Mouse (Mus musculus) lung, embryonic 14.5 days (tissue): ENCODE data around the gene Tbx6. TPM values are rescaled to one million over a fixed set of nuclear protein-coding genes. Genes with fewer than 3 reads are reported as not detected.

Experiments
- ATAC-seq: fragments of 200-750 bp; cut with Nextera tagmentation; 2 replicates; pipeline ENCODE4 v1.8.0; 2017; ENCODE audit warnings: mild to moderate bottlenecking, moderate TSS enrichment, moderate library complexity; ENCODE audit not compliant: insufficient read depth
- DNase-seq: peaks from one replicate; pipeline ENCODE4 v3.0.0-alpha.2; 2015
- H3K27ac ChIP-seq: fragments of 300-500 bp; sonication (generic); 2 replicates; pipeline ENCODE4 v1.5.1; 2014; ENCODE audit warnings: low read depth, mild to moderate bottlenecking, moderate library complexity
- H3K27me3 ChIP-seq: fragments of 300-500 bp; sonication (generic); 2 replicates; pipeline ENCODE4 v1.6.1; 2014; ENCODE audit warnings: low read length, control low read depth; ENCODE audit not compliant: insufficient read depth
- H3K36me3 ChIP-seq: fragments of 300-500 bp; sonication (generic); 2 replicates; pipeline ENCODE4 v1.6.1; 2014; ENCODE audit warnings: control low read depth; ENCODE audit not compliant: insufficient read depth
- H3K4me1 ChIP-seq: fragments of 300-500 bp; sonication (generic); 2 replicates; pipeline ENCODE4 v1.6.1; 2014; ENCODE audit warnings: antibody characterized with exemption, control low read depth; ENCODE audit not compliant: insufficient read depth
- H3K4me2 ChIP-seq: fragments of 300-500 bp; sonication (generic); 2 replicates; pipeline ENCODE4 v1.6.1; 2014; ENCODE audit warnings: mild to moderate bottlenecking
- H3K4me3 ChIP-seq: fragments of 300-500 bp; sonication (generic); 2 replicates; pipeline ENCODE4 v1.5.1; 2014; ENCODE audit warnings: low read depth, low read length
- H3K9ac ChIP-seq: fragments of 300-500 bp; sonication (generic); 2 replicates; pipeline ENCODE4 v1.6.1; 2014
- H3K9me3 ChIP-seq: fragments of 300-500 bp; sonication (generic); 2 replicates; pipeline ENCODE4 v1.6.1; 2016; ENCODE audit warnings: low read depth, low read length, control low read depth
- CTCF ChIP-seq: IDR thresholded peaks from 2 replicates; pipeline ENCODE4 v1.5.1; 2016; ENCODE audit warnings: antibody characterized with exemption, low read depth
- WGBS: fragments of 180-500 bp; shearing (Covaris S2); extraction: QIAGEN DNeasy Blood & Tissue Kit; methylation state at CpG from one replicate; pipeline ENCODE4 v1.1.7; 2014; 5-methylcytosine and 5-hydroxymethylcytosine counted together
- polyA plus RNA-seq: library from polyadenylated mRNA; unstranded; fragments of >200 nt; fragmentation: Nextera tagmentation; extraction: Ambion mirVana; gene quantifications from 2 replicates; pipeline ENCODE4 v1.2.1, GENCODE M21; 2014

Tbx6 gene
- polyA plus RNA-seq, 1 experiment from 2014 or later, result not detected

GRCm38 (mm10) chr7:126818818-126819217 lies 37.5 kb downstream of the Tbx6 start:
- no peaks in the 10 kb centered on the region for H3K4me1 ChIP-seq
- no peak for ATAC-seq
- peak; percentile 35 for TF ChIP-seq CTCF
- H3K9me3 ChIP-seq, result no peaks in the 10 kb centered on the region
- H3K27ac ChIP-seq, result no peak overlapping the region
- H3K4me3 ChIP-seq, result no peak overlapping the region
- 16% methylated on average over 1 of the region's 1 CpGs for WGBS
- no peaks in the 10 kb centered on the region for H3K36me3 ChIP-seq
- no peak for DNase-seq
- no peak overlapping the region for H3K4me2 ChIP-seq
- peaks cover 15% of the 10 kb centered on the region for H3K27me3 ChIP-seq
- H3K9ac ChIP-seq, result no peak overlapping the region

DNA sequence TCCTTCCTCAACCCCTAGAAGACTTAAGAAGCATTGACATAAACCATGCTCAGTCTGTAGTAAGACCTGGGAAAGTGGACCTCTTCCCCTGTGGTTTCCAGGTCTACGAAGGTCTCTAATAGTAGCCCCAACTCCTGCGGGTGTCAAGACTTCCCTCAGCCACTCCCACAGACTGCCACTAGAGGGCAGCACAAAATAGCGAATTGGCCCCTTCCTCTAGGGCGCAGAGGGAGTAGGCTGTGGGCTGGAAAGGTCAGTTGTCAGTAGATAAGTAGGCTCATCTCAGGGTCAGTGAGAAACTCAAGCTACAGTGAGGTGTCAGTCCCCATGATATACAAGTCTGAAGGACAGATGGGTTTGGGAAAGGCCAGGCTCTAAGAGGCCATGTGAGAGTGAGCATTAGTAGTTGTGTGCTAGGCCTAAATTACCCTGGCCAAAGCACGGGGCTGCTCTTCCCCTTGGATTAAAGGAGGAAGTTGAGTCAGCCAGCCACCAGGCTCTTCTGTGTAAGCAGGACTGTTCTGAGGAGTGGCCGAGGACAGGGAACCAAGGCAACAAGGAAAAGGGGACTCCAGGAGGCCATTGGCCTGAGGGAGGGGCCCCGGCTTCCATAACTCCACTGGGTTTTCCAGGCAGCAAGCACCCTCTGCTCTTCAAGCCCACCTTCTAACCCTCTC lies 40.7 kb downstream of the Tbx6 start:
- Histone ChIP-seq H3K36me3 (no peaks in the 10 kb centered on the region), H3K4me2 (no peak overlapping the region), H3K9ac (no peak overlapping the region), H3K27ac (no peak overlapping the region), H3K9me3 (no peaks in the 10 kb centered on the region), H3K27me3 (peaks cover 22% of the 10 kb centered on the region), H3K4me1 (no peaks in the 10 kb centered on the region), H3K4me3 (no peak overlapping the region)
- peak; percentile 92 for DNase-seq
- TF ChIP-seq CTCF, result peak; percentile 96
- 25% methylated on average over 7 of the region's 7 CpGs for WGBS
- peak; percentile 52 for ATAC-seq

GRCm38 (mm10) chr7:126822741-126823140 lies 41.5 kb downstream of the Tbx6 start:
- peaks cover 22% of the 10 kb centered on the region for H3K27me3 ChIP-seq
- TF ChIP-seq CTCF, result no peak
- DNase-seq, result no peak
- 10% methylated on average over 9 of the region's 9 CpGs for WGBS
- no peaks in the 10 kb centered on the region for H3K4me1 ChIP-seq
- peak overlapping the region; percentile 25; the same call in 1 of the 2 replicates for H3K4me3 ChIP-seq
- no peaks in the 10 kb centered on the region for H3K9me3 ChIP-seq
- no peaks in the 10 kb centered on the region for H3K36me3 ChIP-seq
- no peak for ATAC-seq
- no peak overlapping the region for H3K27ac ChIP-seq
- H3K4me2 ChIP-seq, result peak overlapping the region; percentile 57; the same call in 1 of the 2 replicates
- H3K9ac ChIP-seq, result no peak overlapping the region

- DNase-seq (no peak), ATAC-seq (no peak)
- peak overlapping the region; percentile 57 for H3K4me2 ChIP-seq
- H3K27ac ChIP-seq, result no peak overlapping the region
- H3K36me3 ChIP-seq, result no peaks in the 10 kb centered on the region
- peak overlapping the region; percentile 25 for H3K4me3 ChIP-seq
- no peak for TF ChIP-seq CTCF
- WGBS, result 0% methylated on average over 17 of the region's 19 CpGs
- no peaks in the 10 kb centered on the region for H3K4me1 ChIP-seq
- H3K9me3 ChIP-seq, result no peaks in the 10 kb centered on the region
- H3K9ac ChIP-seq, result peak overlapping the region; percentile 23; the same call in 1 of the 2 replicates
- peaks cover 22% of the 10 kb centered on the region for H3K27me3 ChIP-seq
Observed at GRCm38 (mm10) chr7:126823202-126823711, 42.0 kb downstream of the Tbx6 start.

DNA sequence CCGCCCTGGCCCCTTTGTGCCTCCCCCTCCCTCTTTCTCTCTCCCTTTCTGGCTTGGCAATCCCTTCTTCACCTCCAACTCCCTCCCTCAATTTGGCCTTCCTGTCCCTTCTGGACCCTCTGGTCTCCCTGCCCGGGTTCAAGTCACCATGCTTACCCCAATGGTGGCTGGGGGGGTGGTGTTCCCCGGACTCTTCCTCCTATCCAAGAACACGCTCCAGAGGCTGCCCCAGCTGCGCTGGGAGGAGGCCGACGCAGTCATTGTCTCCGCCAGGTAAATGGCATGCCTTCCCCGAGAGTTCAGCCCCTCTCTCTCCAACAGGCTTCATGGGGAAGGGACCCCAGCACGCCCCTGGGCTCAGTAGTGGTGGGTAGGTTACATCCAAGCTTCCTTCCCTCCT lies 42.7 kb downstream of the Tbx6 start:
- no peaks in the 10 kb centered on the region for H3K36me3 ChIP-seq

GRCm38 (mm10) chr7:126825403-126825802 lies 44.1 kb downstream of the Tbx6 start:
- Histone ChIP-seq H3K4me3 (no peak overlapping the region), H3K4me2 (no peak overlapping the region), H3K27me3 (peaks cover 22% of the 10 kb centered on the region), H3K27ac (no peak overlapping the region), H3K9me3 (no peaks in the 10 kb centered on the region), H3K9ac (no peak overlapping the region), H3K4me1 (no peaks in the 10 kb centered on the region), H3K36me3 (no peaks in the 10 kb centered on the region)
- no peak for TF ChIP-seq CTCF
- ATAC-seq (no peak), DNase-seq (peak; percentile 72)
- 9% methylated on average over 8 of the region's 8 CpGs for WGBS

More for the DNA sequence above, 42.7 kb downstream of the Tbx6 start:
- Histone ChIP-seq H3K4me3 (no peak overlapping the region), H3K9me3 (no peaks in the 10 kb centered on the region), H3K9ac (no peak overlapping the region), H3K27me3 (peaks cover 22% of the 10 kb centered on the region), H3K4me1 (no peaks in the 10 kb centered on the region), H3K27ac (no peak overlapping the region), H3K4me2 (no peak overlapping the region)
- ATAC-seq (no peak), DNase-seq (no peak)
- WGBS, result 10% methylated on average over 10 of the region's 10 CpGs
- no peak for TF ChIP-seq CTCF

DNA sequence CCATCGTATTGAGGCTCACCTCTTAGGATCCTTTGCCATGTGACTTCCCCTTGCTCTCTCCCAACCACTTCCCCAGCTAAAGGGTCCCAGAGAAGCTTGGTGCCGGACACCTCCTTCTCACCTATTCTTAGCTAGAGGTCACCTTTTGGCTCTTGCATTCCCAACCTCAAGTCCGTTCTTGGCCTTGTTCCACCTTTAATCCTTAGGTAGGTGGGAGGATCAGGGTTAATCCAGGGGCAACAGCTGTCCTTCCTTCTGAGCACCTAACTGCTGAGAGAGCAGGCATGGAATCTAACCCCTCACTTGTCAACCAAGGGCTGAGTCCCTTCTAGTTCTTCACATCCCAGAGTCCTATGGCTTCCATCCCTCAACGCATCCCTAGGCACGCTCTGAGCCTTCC lies 44.7 kb downstream of the Tbx6 start:
- Histone ChIP-seq H3K4me1 (no peaks in the 10 kb centered on the region), H3K9ac (no peak overlapping the region), H3K27me3 (peaks cover 22% of the 10 kb centered on the region), H3K9me3 (no peaks in the 10 kb centered on the region), H3K4me3 (no peak overlapping the region), H3K4me2 (no peak overlapping the region), H3K36me3 (no peaks in the 10 kb centered on the region), H3K27ac (no peak overlapping the region)
- no peak for DNase-seq
- no peak for ATAC-seq
- TF ChIP-seq CTCF, result no peak
- WGBS, result 60% methylated on average over 5 of the region's 5 CpGs
